Mouse (Mus musculus): Measurements from ENCODE around the gene Sae1. TPM values are rescaled to one million over a fixed set of nuclear protein-coding genes. Genes with fewer than 3 reads are reported as not detected.

Sae1 gene
- polyA plus RNA-seq, 1 experiment from 2014 or later = 224 TPM

DNA sequence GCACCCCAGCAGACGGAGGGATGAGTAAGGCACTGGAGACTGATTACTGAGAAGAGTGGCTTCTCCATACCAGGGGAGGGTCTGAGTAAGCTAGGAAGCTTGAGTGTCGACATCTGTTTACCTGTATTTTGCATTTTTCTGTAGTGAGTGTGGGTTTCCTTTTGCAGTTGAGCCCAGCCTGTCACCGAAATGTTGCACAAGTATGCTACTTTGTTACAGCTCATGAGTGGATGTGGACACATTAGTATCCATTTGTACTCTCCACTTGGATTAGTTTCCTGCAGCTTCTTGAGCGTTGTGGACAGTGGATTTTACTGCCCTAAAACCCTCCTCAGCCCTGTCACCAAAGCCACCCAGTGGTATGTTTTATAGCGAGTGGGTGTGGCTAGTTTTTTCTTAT is 31.1 kb upstream of the Sae1 start:
- DNase-seq (ENCODE audit: low spot score) = no peak
- no peak overlapping the region for H3K27ac ChIP-seq
- H3K4me2 ChIP-seq (replicated peaks) = no peak overlapping the region
- ATAC-seq (ENCODE audit: low FRiP score) = no peak
- no peak overlapping the region for H3K4me3 ChIP-seq (replicated peaks; ENCODE audit: low read length)
- H3K4me1 ChIP-seq (replicated peaks; ENCODE audit: control insufficient read depth, insufficient read depth, low read length) = no peaks in the 10 kb centered on the region
- H3K9me3 ChIP-seq (ENCODE audit: control insufficient read depth, low read length) = no peaks in the 10 kb centered on the region
- H3K27me3 ChIP-seq (ENCODE audit: control insufficient read depth, insufficient read depth, low read length) = no peaks in the 10 kb centered on the region
- 91% methylated on average over 5 of the region's 5 CpGs for WGBS
- peaks cover 76% of the 10 kb centered on the region for H3K36me3 ChIP-seq (replicated peaks; ENCODE audit: control insufficient read depth, insufficient read depth)
- no peak overlapping the region for H3K9ac ChIP-seq

DNA sequence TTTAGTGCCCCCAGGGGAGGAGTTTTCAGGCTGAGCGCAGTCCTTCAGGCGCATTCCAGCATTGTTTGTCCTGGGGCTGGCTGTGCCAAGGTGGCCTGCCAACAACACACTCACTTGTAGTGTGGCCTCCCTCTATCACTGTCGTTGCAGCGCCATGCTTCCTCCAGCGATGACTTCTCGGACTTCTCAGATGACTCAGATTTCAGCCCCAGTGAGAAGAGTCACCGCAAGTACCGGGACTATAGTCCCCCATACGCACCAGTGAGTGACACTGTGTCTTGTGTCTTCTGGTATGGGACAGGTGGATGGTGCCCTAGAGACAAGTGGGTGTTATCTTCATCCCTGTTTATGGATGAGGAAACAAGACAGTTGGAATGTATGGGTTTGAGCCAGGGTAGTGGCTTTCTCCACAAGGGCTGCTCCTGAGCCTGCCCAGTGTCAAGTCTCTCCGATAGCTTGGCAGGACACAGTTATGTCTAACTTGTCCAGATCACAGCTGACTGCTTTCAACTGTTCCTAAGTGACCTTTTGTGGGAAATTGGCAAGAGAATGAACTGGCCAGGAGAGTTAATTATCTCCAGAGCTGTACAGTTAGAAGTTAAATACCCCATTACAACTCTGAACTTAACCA is 29.6 kb upstream of the Sae1 start:
- DNase-seq (ENCODE audit: low spot score) (no peak), ATAC-seq (ENCODE audit: low FRiP score) (no peak)
- H3K36me3 ChIP-seq (replicated peaks; ENCODE audit: control insufficient read depth, insufficient read depth) = peaks cover 61% of the 10 kb centered on the region
- H3K27me3 ChIP-seq (ENCODE audit: control insufficient read depth, insufficient read depth, low read length) = no peaks in the 10 kb centered on the region
- WGBS = 91% methylated on average over 10 of the region's 10 CpGs
- no peaks in the 10 kb centered on the region for H3K9me3 ChIP-seq (ENCODE audit: control insufficient read depth, low read length)
- H3K4me3 ChIP-seq (replicated peaks; ENCODE audit: low read length) = no peak overlapping the region
- H3K4me2 ChIP-seq (replicated peaks) = no peak overlapping the region
- 0 out of 2 replicates have a peak, but pooled peaks cover 8% of the 10 kb centered on the region for H3K4me1 ChIP-seq (replicated peaks; ENCODE audit: control insufficient read depth, insufficient read depth, low read length)
- no peak overlapping the region for H3K27ac ChIP-seq
- no peak overlapping the region for H3K9ac ChIP-seq

DNA sequence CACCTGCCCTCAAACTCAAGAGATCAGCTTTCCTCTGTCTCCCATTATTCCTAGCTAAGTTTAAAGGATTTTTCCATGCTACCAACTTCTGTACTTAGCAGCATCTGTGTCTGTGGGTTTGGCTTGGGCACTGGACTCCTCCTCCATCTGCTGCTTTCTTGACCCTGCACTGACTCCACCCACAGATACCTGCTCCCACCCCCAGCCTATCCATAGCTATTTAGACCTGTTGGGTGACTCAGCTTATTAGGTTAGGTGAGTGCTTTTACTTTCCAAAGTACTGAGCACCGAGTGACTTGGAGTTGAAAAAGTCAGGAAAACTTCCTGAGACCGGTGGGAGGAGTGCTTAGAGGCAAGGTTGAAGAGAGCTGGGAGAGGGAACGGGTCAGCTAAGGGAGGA is 27.8 kb upstream of the Sae1 start:
- H3K27ac ChIP-seq = no peak overlapping the region
- WGBS = 85% methylated on average over 3 of the region's 3 CpGs
- peaks cover 43% of the 10 kb centered on the region for H3K36me3 ChIP-seq (replicated peaks; ENCODE audit: control insufficient read depth, insufficient read depth)
- no peak for DNase-seq (ENCODE audit: low spot score)
- H3K27me3 ChIP-seq (ENCODE audit: control insufficient read depth, insufficient read depth, low read length) = no peaks in the 10 kb centered on the region
- no peak overlapping the region for H3K9ac ChIP-seq
- H3K4me2 ChIP-seq (replicated peaks) = no peak overlapping the region
- H3K9me3 ChIP-seq (ENCODE audit: control insufficient read depth, low read length) = no peaks in the 10 kb centered on the region
- no peak overlapping the region for H3K4me3 ChIP-seq (replicated peaks; ENCODE audit: low read length)
- 0 out of 2 replicates have a peak, but pooled peaks cover 8% of the 10 kb centered on the region for H3K4me1 ChIP-seq (replicated peaks; ENCODE audit: control insufficient read depth, insufficient read depth, low read length)
- no peak for ATAC-seq (ENCODE audit: low FRiP score)

DNA sequence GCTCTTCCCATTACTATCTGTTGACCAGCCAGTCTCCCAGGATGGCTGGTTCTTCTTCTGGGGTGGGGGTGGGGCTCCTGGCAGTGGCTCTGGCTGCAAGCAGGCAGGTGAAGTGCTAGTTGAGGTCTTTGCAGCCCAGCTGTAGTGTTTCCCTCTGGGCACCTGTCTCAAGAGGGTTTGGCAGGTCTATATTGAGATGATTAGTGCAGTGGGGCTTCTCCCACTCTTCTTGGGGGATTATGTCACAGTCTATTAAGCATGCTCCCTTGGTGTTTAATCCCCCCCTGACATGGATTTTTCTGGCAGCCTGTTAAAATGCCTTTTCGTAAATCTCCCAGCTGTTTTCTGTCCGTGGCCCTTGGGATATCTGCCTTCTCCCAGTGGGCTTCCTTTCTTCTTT is 25.3 kb upstream of the Sae1 start:
- H3K4me1 ChIP-seq (replicated peaks; ENCODE audit: control insufficient read depth, insufficient read depth, low read length) = 0 out of 2 replicates have a peak, but pooled peaks cover 8% of the 10 kb centered on the region
- H3K4me2 ChIP-seq (replicated peaks) = no peak overlapping the region
- ATAC-seq (ENCODE audit: low FRiP score) = no peak
- H3K27me3 ChIP-seq (ENCODE audit: control insufficient read depth, insufficient read depth, low read length) = no peaks in the 10 kb centered on the region
- H3K9me3 ChIP-seq (ENCODE audit: control insufficient read depth, low read length) = no peaks in the 10 kb centered on the region
- peaks cover 19% of the 10 kb centered on the region for H3K36me3 ChIP-seq (replicated peaks; ENCODE audit: control insufficient read depth, insufficient read depth)
- H3K4me3 ChIP-seq (replicated peaks; ENCODE audit: low read length) = no peak overlapping the region
- H3K9ac ChIP-seq = no peak overlapping the region
- H3K27ac ChIP-seq = no peak overlapping the region
- DNase-seq (ENCODE audit: low spot score) = no peak
- WGBS = 64% methylated on average over 2 of the region's 2 CpGs

GRCm38 (mm10) chr7:16412220-16412896 is 24.8 kb upstream of the Sae1 start:
- H3K9ac ChIP-seq = no peak overlapping the region
- ATAC-seq (ENCODE audit: low FRiP score) (no peak; the same call in 1 of the 2 replicates), DNase-seq (ENCODE audit: low spot score) (no peak)
- no peak overlapping the region for H3K4me2 ChIP-seq (replicated peaks)
- no peaks in the 10 kb centered on the region for H3K9me3 ChIP-seq (ENCODE audit: control insufficient read depth, low read length)
- no peak overlapping the region for H3K4me3 ChIP-seq (replicated peaks; ENCODE audit: low read length)
- 0 out of 2 replicates have a peak, but pooled peaks cover 8% of the 10 kb centered on the region for H3K4me1 ChIP-seq (replicated peaks; ENCODE audit: control insufficient read depth, insufficient read depth, low read length)
- H3K27me3 ChIP-seq (ENCODE audit: control insufficient read depth, insufficient read depth, low read length) = no peaks in the 10 kb centered on the region
- peaks cover 13% of the 10 kb centered on the region for H3K36me3 ChIP-seq (replicated peaks; ENCODE audit: control insufficient read depth, insufficient read depth)
- WGBS = 87% methylated on average over 8 of the region's 8 CpGs
- no peak overlapping the region for H3K27ac ChIP-seq

- ATAC-seq (ENCODE audit: low FRiP score) (no peak), DNase-seq (ENCODE audit: low spot score) (no peak)
- no peak overlapping the region for H3K9ac ChIP-seq
- 96% methylated on average over 5 of the region's 5 CpGs for WGBS
- peaks cover 11% of the 10 kb centered on the region for H3K4me1 ChIP-seq (replicated peaks; ENCODE audit: control insufficient read depth, insufficient read depth, low read length)
- no peak overlapping the region for H3K27ac ChIP-seq
- peaks cover under 1% of the 10 kb centered on the region; the same call in 1 of the 2 replicates for H3K36me3 ChIP-seq (replicated peaks; ENCODE audit: control insufficient read depth, insufficient read depth)
- no peak overlapping the region for H3K4me2 ChIP-seq (replicated peaks)
- no peak overlapping the region for H3K4me3 ChIP-seq (replicated peaks; ENCODE audit: low read length)
- no peaks in the 10 kb centered on the region for H3K9me3 ChIP-seq (ENCODE audit: control insufficient read depth, low read length)
- H3K27me3 ChIP-seq (ENCODE audit: control insufficient read depth, insufficient read depth, low read length) = no peaks in the 10 kb centered on the region
Observed at GRCm38 (mm10) chr7:16411100-16411499, 23.5 kb upstream of the Sae1 start.

GRCm38 (mm10) chr7:16406978-16407377 is 19.4 kb upstream of the Sae1 start:
- no peak for ATAC-seq (ENCODE audit: low FRiP score)
- H3K27ac ChIP-seq = no peak overlapping the region

GRCm38 (mm10) chr7:16405516-16406351 is 18.1 kb upstream of the Sae1 start:
- 66% methylated on average over 11 of the region's 11 CpGs for WGBS
- H3K27me3 ChIP-seq (ENCODE audit: control insufficient read depth, insufficient read depth, low read length) = no peaks in the 10 kb centered on the region
- no peaks in the 10 kb centered on the region for H3K36me3 ChIP-seq (replicated peaks; ENCODE audit: control insufficient read depth, insufficient read depth)
- H3K4me3 ChIP-seq (replicated peaks; ENCODE audit: low read length) = no peak overlapping the region
- H3K9ac ChIP-seq = peak overlapping the region; percentile 48
- H3K4me1 ChIP-seq (replicated peaks; ENCODE audit: control insufficient read depth, insufficient read depth, low read length) = peaks cover 30% of the 10 kb centered on the region
- DNase-seq (ENCODE audit: low spot score) = no peak
- ATAC-seq (ENCODE audit: low FRiP score) = no peak
- H3K27ac ChIP-seq = peak overlapping the region; percentile 71
- no peaks in the 10 kb centered on the region for H3K9me3 ChIP-seq (ENCODE audit: control insufficient read depth, low read length)
- H3K4me2 ChIP-seq (replicated peaks) = peak overlapping the region; percentile 86

More at GRCm38 (mm10) chr7:16406978-16407377, 19.4 kb upstream of the Sae1 start:
- 93% methylated on average over 3 of the region's 3 CpGs for WGBS
- H3K27me3 ChIP-seq (ENCODE audit: control insufficient read depth, insufficient read depth, low read length) = no peaks in the 10 kb centered on the region
- no peak overlapping the region for H3K4me2 ChIP-seq (replicated peaks)
- H3K9me3 ChIP-seq (ENCODE audit: control insufficient read depth, low read length) = no peaks in the 10 kb centered on the region
- DNase-seq (ENCODE audit: low spot score) = no peak
- peaks cover 30% of the 10 kb centered on the region for H3K4me1 ChIP-seq (replicated peaks; ENCODE audit: control insufficient read depth, insufficient read depth, low read length)
- no peaks in the 10 kb centered on the region for H3K36me3 ChIP-seq (replicated peaks; ENCODE audit: control insufficient read depth, insufficient read depth)
- no peak overlapping the region for H3K4me3 ChIP-seq (replicated peaks; ENCODE audit: low read length)
- H3K9ac ChIP-seq = no peak overlapping the region

DNA sequence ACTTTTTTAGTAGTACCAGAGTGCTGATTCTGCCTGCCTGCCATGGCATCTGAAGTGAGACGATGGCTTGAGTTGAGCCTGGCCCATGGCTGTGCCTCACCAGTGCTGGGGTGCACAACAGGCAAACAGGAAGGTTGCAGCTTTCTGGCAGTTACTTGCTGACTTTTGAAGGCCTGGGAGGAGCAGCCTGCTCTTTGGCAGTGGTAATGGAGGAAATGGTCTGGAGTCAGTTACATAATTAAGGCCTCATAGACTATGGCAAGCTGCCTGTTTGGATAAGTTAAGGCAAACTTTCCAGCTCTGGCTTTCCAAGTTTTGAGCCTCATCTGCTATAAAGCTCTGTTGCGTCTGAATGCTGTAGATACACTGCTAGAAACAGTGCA is 17.5 kb upstream of the Sae1 start:
- DNase-seq (ENCODE audit: low spot score) (no peak), ATAC-seq (ENCODE audit: low FRiP score) (no peak)
- Histone ChIP-seq H3K36me3 (replicated peaks; ENCODE audit: control insufficient read depth, insufficient read depth) (no peaks in the 10 kb centered on the region), H3K9ac (peak overlapping the region; percentile 48), H3K4me2 (replicated peaks) (peak overlapping the region; percentile 86), H3K27ac (peak overlapping the region; percentile 71), H3K4me1 (replicated peaks; ENCODE audit: control insufficient read depth, insufficient read depth, low read length) (peaks cover 30% of the 10 kb centered on the region), H3K27me3 (ENCODE audit: control insufficient read depth, insufficient read depth, low read length) (no peaks in the 10 kb centered on the region), H3K9me3 (ENCODE audit: control insufficient read depth, low read length) (no peaks in the 10 kb centered on the region), H3K4me3 (replicated peaks; ENCODE audit: low read length) (no peak overlapping the region)
- WGBS = 79% methylated on average over 2 of the region's 2 CpGs
